Mouse (Mus musculus) limb, embryonic 14.5 days (tissue): ENCODE results near the gene Rps11. TPM values are rescaled to one million over a fixed set of nuclear protein-coding genes. Genes with fewer than 3 reads are reported as not detected.
"Not testable (repeated sequence)": the region's sequence is repeated elsewhere in the genome, so short reads cannot be mapped to it uniquely, and the experiment has no call there.

ENCODE experiments used
- ATAC-seq: fragments of 200-750 bp; cut with Nextera tagmentation; 2 replicates; pipeline ENCODE4 v1.8.0; 2017; ENCODE audit warnings: low read depth, moderate number of reproducible peaks, moderate TSS enrichment; ENCODE audit not compliant: low FRiP score
- DNase-seq: peaks from one replicate; pipeline ENCODE4 v3.0.0-alpha.2; 2015; ENCODE audit warnings: low spot score
- H3K27ac ChIP-seq: fragments of 300-500 bp; sonication (generic); replicated peaks from 2 replicates; pipeline ENCODE4 v1.5.1; 2014; ENCODE audit warnings: low read depth, mild to moderate bottlenecking, low read length, moderate library complexity, mixed read lengths
- H3K27me3 ChIP-seq: fragments of 300-500 bp; sonication (generic); 2 replicates; pipeline ENCODE4 v1.6.1; 2014; ENCODE audit warnings: low read length, mixed read lengths; ENCODE audit not compliant: control insufficient read depth, insufficient read depth
- H3K36me3 ChIP-seq: fragments of 300-500 bp; sonication (generic); 2 replicates; pipeline ENCODE4 v1.6.1; 2014; ENCODE audit warnings: mild to moderate bottlenecking, low read length, moderate library complexity, mixed read lengths; ENCODE audit not compliant: control insufficient read depth, insufficient read depth
- H3K4me1 ChIP-seq: fragments of 300-500 bp; sonication (generic); 2 replicates; pipeline ENCODE4 v1.6.1; 2014; ENCODE audit warnings: antibody characterized with exemption, low read length, mixed read lengths; ENCODE audit not compliant: control insufficient read depth, insufficient read depth
- H3K4me2 ChIP-seq: fragments of 300-500 bp; sonication (generic); replicated peaks from 2 replicates; pipeline ENCODE4 v1.6.1; 2014; ENCODE audit warnings: low read depth, mild to moderate bottlenecking, low read length, moderate library complexity; ENCODE audit not compliant: severe bottlenecking
- H3K4me3 ChIP-seq: fragments of 300-500 bp; sonication (generic); replicated peaks from 2 replicates; pipeline ENCODE4 v1.5.1; 2014; ENCODE audit warnings: low read length
- H3K9ac ChIP-seq: fragments of 300-500 bp; sonication (generic); 2 replicates; pipeline ENCODE4 v1.6.1; 2014; ENCODE audit warnings: mild to moderate bottlenecking, low read depth, low read length, moderate library complexity; ENCODE audit not compliant: severe bottlenecking
- H3K9me3 ChIP-seq: fragments of 300-500 bp; sonication (generic); 2 replicates; pipeline ENCODE4 v1.6.1; 2016; ENCODE audit warnings: low read length; ENCODE audit not compliant: control insufficient read depth
- POLR2A ChIP-seq: fragments of 200-500 bp; IDR thresholded peaks from 2 replicates; pipeline ENCODE4 v1.8.0; 2012; ENCODE audit warnings: inconsistent platforms, mild to moderate bottlenecking, moderate library complexity, borderline replicate concordance; ENCODE audit not compliant: insufficient read depth, insufficient read length; ENCODE audit errors: extremely low read depth
- WGBS: fragments of 180-500 bp; shearing (Covaris S2); extraction: QIAGEN DNeasy Blood & Tissue Kit; methylation state at CpG from one replicate; pipeline ENCODE4 v1.1.7; 2014; 5-methylcytosine and 5-hydroxymethylcytosine counted together
- polyA plus RNA-seq, 2 experiments: library from polyadenylated mRNA; depleted of rRNA in 1 of 2; stranded (reverse) in 1 of 2; unstranded in 1 of 2; fragments of >200 nt; fragmentation: Nextera tagmentation in 1 of 2; extraction: Ambion mirVana in 1 of 2; gene quantifications; 2 replicates each; pipeline versions ENCODE4 v1.2.1 to v1.2.3; 2012 to 2014

The Rps11 gene
- polyA plus RNA-seq, 2 experiments: 814 to 1,719 TPM

GRCm38 (mm10) chr7:45102940-45103585, 21.2 kb downstream of the Rps11 start:
- peak overlapping the region; percentile 59 for H3K4me2 ChIP-seq
- DNase-seq: no peak
- peak overlapping the region; percentile 29 for H3K4me3 ChIP-seq
- H3K9me3 ChIP-seq: no peaks in the 10 kb centered on the region
- WGBS: 60% methylated on average over 9 of the region's 9 CpGs
- H3K4me1 ChIP-seq: peaks cover 21% of the 10 kb centered on the region
- peaks cover 3% of the 10 kb centered on the region; the same call in 1 of the 2 replicates for H3K36me3 ChIP-seq
- peak overlapping the region; percentile 88 for H3K27ac ChIP-seq
- TF ChIP-seq POLR2A: no peak
- no peak for ATAC-seq
- H3K9ac ChIP-seq: peak overlapping the region; percentile 50
- H3K27me3 ChIP-seq: no peaks in the 10 kb centered on the region

- H3K9me3 ChIP-seq: no peaks in the 10 kb centered on the region
- H3K27ac ChIP-seq: no peak overlapping the region
- H3K4me2 ChIP-seq: no peak overlapping the region; the same call in 1 of the 2 replicates
- TF ChIP-seq POLR2A: no peak
- DNase-seq (no peak), ATAC-seq (no peak)
- H3K4me3 ChIP-seq: no peak overlapping the region
- no peak overlapping the region for H3K9ac ChIP-seq
- no peaks in the 10 kb centered on the region for H3K27me3 ChIP-seq
- H3K4me1 ChIP-seq: peaks cover 21% of the 10 kb centered on the region
- peaks cover 4% of the 10 kb centered on the region; the same call in 1 of the 2 replicates for H3K36me3 ChIP-seq
- WGBS: 90% methylated on average over 11 of the region's 11 CpGs
These were observed 21.8 kb downstream of the Rps11 start for GRCm38 (mm10) chr7:45102441-45102840.

GRCm38 (mm10) chr7:45100046-45100445, 24.2 kb downstream of the Rps11 start:
- WGBS: 91% methylated on average over 6 of the region's 6 CpGs
- Histone ChIP-seq H3K27ac (no peak overlapping the region), H3K4me3 (no peak overlapping the region), H3K4me1 (peaks cover 21% of the 10 kb centered on the region), H3K36me3 (peaks cover 6% of the 10 kb centered on the region; the same call in 1 of the 2 replicates), H3K4me2 (no peak overlapping the region), H3K27me3 (no peaks in the 10 kb centered on the region), H3K9ac (no peak overlapping the region), H3K9me3 (no peaks in the 10 kb centered on the region)
- ATAC-seq: no peak
- TF ChIP-seq POLR2A: no peak
- DNase-seq: no peak

GRCm38 (mm10) chr7:45098541-45099240, 25.5 kb downstream of the Rps11 start:
- H3K4me1 ChIP-seq: peaks cover 17% of the 10 kb centered on the region
- no peak overlapping the region for H3K9ac ChIP-seq
- peaks cover 6% of the 10 kb centered on the region; the same call in 1 of the 2 replicates for H3K36me3 ChIP-seq
- H3K4me3 ChIP-seq: no peak overlapping the region
- no peaks in the 10 kb centered on the region for H3K9me3 ChIP-seq
- WGBS: 87% methylated on average over 8 of the region's 8 CpGs
- no peak for TF ChIP-seq POLR2A
- no peak overlapping the region for H3K4me2 ChIP-seq
- H3K27ac ChIP-seq: no peak overlapping the region
- DNase-seq (no peak), ATAC-seq (no peak)
- H3K27me3 ChIP-seq: no peaks in the 10 kb centered on the region

- H3K27ac ChIP-seq: no peak overlapping the region
- H3K4me1 ChIP-seq: peaks cover 14% of the 10 kb centered on the region
- no peak for TF ChIP-seq POLR2A
- DNase-seq (no peak), ATAC-seq (no peak)
- H3K27me3 ChIP-seq: no peaks in the 10 kb centered on the region
- H3K4me3 ChIP-seq: no peak overlapping the region
- no peaks in the 10 kb centered on the region for H3K9me3 ChIP-seq
- no peak overlapping the region for H3K4me2 ChIP-seq
- 63% methylated on average over 6 of the region's 6 CpGs for WGBS
- H3K36me3 ChIP-seq: peaks cover 6% of the 10 kb centered on the region; the same call in 1 of the 2 replicates
- H3K9ac ChIP-seq: no peak overlapping the region
These were observed 26.8 kb downstream of the Rps11 start for GRCm38 (mm10) chr7:45097479-45097878.

GRCm38 (mm10) chr7:45095965-45096364, 28.3 kb downstream of the Rps11 start:
- 95% methylated on average over 14 of the region's 14 CpGs for WGBS
- not testable (repeated sequence) for DNase-seq, H3K36me3 ChIP-seq, ATAC-seq, H3K4me3 ChIP-seq, H3K27ac ChIP-seq, H3K9ac ChIP-seq, H3K9me3 ChIP-seq, H3K4me2 ChIP-seq, H3K27me3 ChIP-seq
- H3K4me1 ChIP-seq: peaks cover 13% of the 10 kb centered on the region
